Mouse (Mus musculus): ENCODE results near the gene Olfr601.
"Not testable (repeated sequence)": the region's sequence is repeated elsewhere in the genome, so short reads cannot be mapped to it uniquely, and the experiment has no call there.

GRCm38 (mm10) chr7:103316015-103316414 is 46.4 kb downstream of the Olfr601 start, which contains the start of gene Olfr597:
- not testable (repeated sequence) for TF ChIP-seq CTCF, EP300 (IDR thresholded peaks at IDR 0.05; ENCODE audit: low read depth)

All from liver, embryonic 14.5 days (tissue).